Mouse (Mus musculus): Measurements from ENCODE around the gene Chrna1.

GRCm38 (mm10) chr2:73538590-73538989 is 41.5 kb downstream of the Chrna1 start:
- TF ChIP-seq POLR2A (IDR thresholded peaks at IDR 0.05; ENCODE audit: borderline replicate concordance, low read depth, low read length) (no peak), CTCF (IDR thresholded peaks at IDR 0.05; ENCODE audit: low read depth, low read length) (no peak)
